Mouse (Mus musculus) layer of hippocampus, adult 11-12 months (tissue): Measurements from ENCODE around the gene Ccdc24.
A peak's percentile ranks its signal among the peaks of the same experiment; 100 is the strongest.

Source experiments
- DNase-seq: peaks from one replicate; pipeline ENCODE4 v3.0.0; 2022; ENCODE audit warnings: low spot score

Gene Ccdc24

GRCm38 (mm10) chr4:117852152-117852868, 20.0 kb downstream of the Ccdc24 start:
- DNase-seq: no peak

- DNase-seq: no peak
These were observed 21.5 kb downstream of the Ccdc24 start for GRCm38 (mm10) chr4:117850871-117851270.

GRCm38 (mm10) chr4:117850176-117850575, 22.2 kb downstream of the Ccdc24 start:
- DNase-seq: no peak

- no peak for DNase-seq
These were observed 22.9 kb downstream of the Ccdc24 start for GRCm38 (mm10) chr4:117849506-117849905.

- DNase-seq: no peak
These were observed 23.3 kb downstream of the Ccdc24 start for GRCm38 (mm10) chr4:117849063-117849462.

- no peak for DNase-seq
These were observed 25.3 kb downstream of the Ccdc24 start for GRCm38 (mm10) chr4:117847011-117847410.

- DNase-seq: no peak
These were observed 26.1 kb downstream of the Ccdc24 start for GRCm38 (mm10) chr4:117846261-117846660.

GRCm38 (mm10) chr4:117845316-117845715, 27.0 kb downstream of the Ccdc24 start:
- DNase-seq: no peak

GRCm38 (mm10) chr4:117844467-117844866, 27.9 kb downstream of the Ccdc24 start:
- DNase-seq: no peak

- DNase-seq: no peak
These were observed 29.3 kb downstream of the Ccdc24 start for GRCm38 (mm10) chr4:117843101-117843500.

GRCm38 (mm10) chr4:117841566-117841965, 30.8 kb downstream of the Ccdc24 start:
- no peak for DNase-seq

GRCm38 (mm10) chr4:117840821-117841220, 31.5 kb downstream of the Ccdc24 start:
- DNase-seq: no peak

GRCm38 (mm10) chr4:117839366-117839765, 33.0 kb downstream of the Ccdc24 start:
- no peak for DNase-seq

- no peak for DNase-seq
These were observed 35.1 kb downstream of the Ccdc24 start for GRCm38 (mm10) chr4:117837271-117837670.

GRCm38 (mm10) chr4:117836204-117836767, 36.1 kb downstream of the Ccdc24 start:
- peak; percentile 89 for DNase-seq

GRCm38 (mm10) chr4:117835531-117836111, 36.7 kb downstream of the Ccdc24 start:
- DNase-seq: peak; percentile 65

- peak; percentile 47 for DNase-seq
These were observed 37.4 kb downstream of the Ccdc24 start for GRCm38 (mm10) chr4:117834845-117835530.

GRCm38 (mm10) chr4:117834457-117834844, 37.9 kb downstream of the Ccdc24 start, which contains the start of gene Slc6a9:
Gene Slc6a9 (plus strand): TSS chr4:117834506.
- DNase-seq: no peak

GRCm38 (mm10) chr4:117831920-117832691, 40.3 kb downstream of the Ccdc24 start:
- DNase-seq: no peak

GRCm38 (mm10) chr4:117831499-117831898, 40.9 kb downstream of the Ccdc24 start:
- no peak for DNase-seq

GRCm38 (mm10) chr4:117830801-117831200, 41.6 kb downstream of the Ccdc24 start:
- DNase-seq: no peak

- no peak for DNase-seq
These were observed 42.2 kb downstream of the Ccdc24 start for GRCm38 (mm10) chr4:117830124-117830551.
